Mouse (Mus musculus): ENCODE measurements around the gene Etfdh.
"Not testable (repeated sequence)": the region's sequence is repeated elsewhere in the genome, so short reads cannot be mapped to it uniquely, and the experiment has no call there.

Etfdh gene

GRCm38 (mm10) chr3:79577606-79578005 lies 51.7 kb downstream of the Etfdh start:
- no peak for DNase-seq (ENCODE audit: inconsistent ontology term)

- DNase-seq (ENCODE audit: inconsistent ontology term) = no peak
These were observed 52.4 kb downstream of the Etfdh start for GRCm38 (mm10) chr3:79576865-79577264.

- DNase-seq (ENCODE audit: inconsistent ontology term) = no peak
These were observed 52.9 kb downstream of the Etfdh start for GRCm38 (mm10) chr3:79576468-79576816.

GRCm38 (mm10) chr3:79575576-79576467 lies 53.5 kb downstream of the Etfdh start:
- DNase-seq (ENCODE audit: inconsistent ontology term) = peak; percentile 73

GRCm38 (mm10) chr3:79574336-79574735 lies 55.0 kb downstream of the Etfdh start:
- DNase-seq (ENCODE audit: inconsistent ontology term) = no peak

- DNase-seq (ENCODE audit: inconsistent ontology term) = not testable (repeated sequence)
These were observed 55.9 kb downstream of the Etfdh start for GRCm38 (mm10) chr3:79573376-79573775.

GRCm38 (mm10) chr3:79572399-79572798 lies 56.9 kb downstream of the Etfdh start:
- no peak for DNase-seq (ENCODE audit: inconsistent ontology term)

GRCm38 (mm10) chr3:79569351-79569681 lies 60.0 kb downstream of the Etfdh start:
- no peak for DNase-seq (ENCODE audit: inconsistent ontology term)

GRCm38 (mm10) chr3:79568629-79569350 lies 60.5 kb downstream of the Etfdh start:
- no peak for DNase-seq (ENCODE audit: inconsistent ontology term)

- peak; percentile 98 for DNase-seq (ENCODE audit: inconsistent ontology term)
These were observed 61.5 kb downstream of the Etfdh start, which contains the start of gene Fnip2 for GRCm38 (mm10) chr3:79567703-79568362. TSS of gene Fnip2 (minus strand) at chr3:79567796.

GRCm38 (mm10) chr3:79566716-79567691 lies 62.3 kb downstream of the Etfdh start:
- DNase-seq (ENCODE audit: inconsistent ontology term) = peak; percentile 32

- DNase-seq (ENCODE audit: inconsistent ontology term) = no peak
These were observed 64.3 kb downstream of the Etfdh start for GRCm38 (mm10) chr3:79564875-79565606.

GRCm38 (mm10) chr3:79563511-79563910 lies 65.8 kb downstream of the Etfdh start:
- DNase-seq (ENCODE audit: inconsistent ontology term) = no peak

- no peak for DNase-seq (ENCODE audit: inconsistent ontology term)
These were observed 67.2 kb downstream of the Etfdh start for GRCm38 (mm10) chr3:79561784-79562715.

GRCm38 (mm10) chr3:79560555-79560954 lies 68.7 kb downstream of the Etfdh start:
- DNase-seq (ENCODE audit: inconsistent ontology term) = no peak

GRCm38 (mm10) chr3:79559773-79560045 lies 69.6 kb downstream of the Etfdh start:
- DNase-seq (ENCODE audit: inconsistent ontology term) = no peak

- peak; percentile 87 for DNase-seq (ENCODE audit: inconsistent ontology term)
These were observed 70.1 kb downstream of the Etfdh start for GRCm38 (mm10) chr3:79559021-79559772.

GRCm38 (mm10) chr3:79555061-79555460 lies 74.2 kb downstream of the Etfdh start:
- DNase-seq (ENCODE audit: inconsistent ontology term) = no peak

All from Muller cell, postnatal 12 days (primary cell).